Comparison of ENCODE assay signal across 12 mouse cellular contexts in the genomic region with DNA sequence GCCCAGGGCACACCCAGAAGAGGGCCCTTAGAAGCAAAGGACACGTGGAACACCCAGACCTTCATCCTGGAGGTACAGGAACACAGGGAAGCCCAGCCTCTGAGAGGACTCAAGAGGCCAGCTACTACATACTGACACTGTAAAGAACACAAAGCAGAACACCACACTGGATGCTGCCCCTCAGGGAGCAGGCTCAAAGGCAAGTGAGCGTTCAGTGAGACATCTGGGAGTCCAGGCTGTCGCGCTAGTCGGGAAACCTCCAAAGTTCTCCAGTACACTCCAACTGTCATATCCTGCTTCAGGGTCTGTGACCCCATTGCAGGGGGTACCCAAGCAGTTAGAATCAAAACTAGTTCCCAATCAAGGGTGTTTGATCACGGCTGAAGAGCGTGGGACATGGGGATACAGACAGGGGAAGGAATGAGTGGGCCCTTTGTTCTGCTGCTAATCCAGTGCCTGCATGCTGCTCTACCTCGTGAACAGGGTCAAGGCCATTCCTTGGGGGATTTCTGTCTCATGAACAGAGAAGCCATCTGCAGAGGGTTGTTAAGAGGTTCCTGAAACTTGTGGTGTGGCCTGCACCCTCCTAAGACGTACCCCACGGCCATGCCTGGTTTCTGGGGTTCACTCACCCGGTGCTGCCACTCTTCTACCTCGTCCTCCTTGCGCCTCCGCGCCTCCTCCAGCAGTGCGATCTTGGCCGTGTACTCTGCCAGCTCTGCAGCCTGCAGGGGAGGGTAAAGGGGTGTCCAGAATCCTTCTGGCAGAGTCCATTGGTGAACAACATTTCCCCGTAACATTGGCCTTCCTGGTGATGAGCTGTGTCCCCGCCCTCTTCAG. TPM values are rescaled to one million over a fixed set of nuclear protein-coding genes. Genes with fewer than 3 reads are reported as not detected.
DNase-seq lines count a peak whose midpoint lies in the region; ATAC-seq lines count a peak whose summit lies in the region.
"Had no signal": no experiment of that assay in that cellular context is flagged by ENCODE, and none has a peak within 500 bp of the region (broad histone marks: within the 10 kb centered on the region; RNA-seq: fewer than 3 reads in every experiment).

No protein-coding gene starts in this region.

- no peak overlapping the region for H3K27ac ChIP-seq in kidney, embryonic 16.5 days (ENCODE audit: low read length)
- H3K27ac ChIP-seq in forebrain, embryonic 12.5 days, result peak overlapping the region; percentile 15
- H3K27ac ChIP-seq in intestine, embryonic 15.5 days, result 0 out of 2 replicates have a peak overlapping the region, but pooled peaks have one; percentile 6
- H3K27ac ChIP-seq: liver, embryonic 12.5 days had no signal

- peaks cover 44% of the 10 kb centered on the region for H3K4me1 ChIP-seq in kidney, embryonic 16.5 days (ENCODE audit: insufficient read depth, low read length)
- peaks cover 69% of the 10 kb centered on the region for H3K4me1 ChIP-seq in forebrain, embryonic 12.5 days
- H3K4me1 ChIP-seq in intestine, embryonic 15.5 days (replicated peaks), result peaks cover 32% of the 10 kb centered on the region

- no peak overlapping the region for H3K4me2 ChIP-seq in kidney, embryonic 16.5 days (replicated peaks; ENCODE audit: low read depth, low read length)
- H3K4me2 ChIP-seq in forebrain, embryonic 12.5 days, result no peak overlapping the region
- no peak overlapping the region for H3K4me2 ChIP-seq in intestine, embryonic 15.5 days (replicated peaks)
- H3K4me2 ChIP-seq: liver, embryonic 12.5 days had no signal

- H3K27me3 ChIP-seq in kidney, embryonic 16.5 days (ENCODE audit: insufficient read depth, low read length), result no peaks in the 10 kb centered on the region
- no peaks in the 10 kb centered on the region for H3K27me3 ChIP-seq in forebrain, embryonic 12.5 days
- H3K27me3 ChIP-seq in intestine, embryonic 15.5 days (replicated peaks), result no peaks in the 10 kb centered on the region
- H3K27me3 ChIP-seq: liver, embryonic 12.5 days had no signal

- DNase-seq in kidney, adult 18-20 months, result peak; percentile 3
- DNase-seq in testis, postnatal 10 days (ENCODE audit: low spot score), result peak; percentile 43
- no peak for DNase-seq in testis, postnatal 14 days (ENCODE audit: low spot score)
- DNase-seq in layer of hippocampus, postnatal 25 days (ENCODE audit: extremely low spot score in 1 of 2, low spot score in 1 of 2), result no peak
- no peak for DNase-seq in embryo, embryonic 10.5 days (ENCODE audit: low spot score)
- DNase-seq: cerebellum, adult 18-20 months; spleen, adult 18-20 months; thymus, adult 18-20 months had no signal

- no peak overlapping the region for H3K9ac ChIP-seq in kidney, embryonic 16.5 days (replicated peaks; ENCODE audit: low read length)
- no peak overlapping the region for H3K9ac ChIP-seq in forebrain, embryonic 12.5 days
- H3K9ac ChIP-seq in intestine, embryonic 15.5 days, result no peak overlapping the region
- H3K9ac ChIP-seq: liver, embryonic 12.5 days had no signal

- H3K4me3 ChIP-seq in kidney, embryonic 16.5 days (ENCODE audit: low read length), result no peak overlapping the region
- no peak overlapping the region for H3K4me3 ChIP-seq in forebrain, embryonic 12.5 days (replicated peaks)
- H3K4me3 ChIP-seq in intestine, embryonic 15.5 days (replicated peaks), result no peak overlapping the region
- H3K4me3 ChIP-seq: liver, embryonic 12.5 days had no signal

- H3K9me3 ChIP-seq in kidney, embryonic 16.5 days (ENCODE audit: low read length), result no peaks in the 10 kb centered on the region
- no peaks in the 10 kb centered on the region for H3K9me3 ChIP-seq in forebrain, embryonic 12.5 days
- H3K9me3 ChIP-seq in intestine, embryonic 15.5 days, result no peaks in the 10 kb centered on the region
- H3K9me3 ChIP-seq: liver, embryonic 12.5 days had no signal

- WGBS in kidney, embryonic 16.5 days, result 90% methylated on average over 19 of the region's 19 CpGs
- WGBS in forebrain, embryonic 12.5 days, result 76% methylated on average over 19 of the region's 19 CpGs
- WGBS in intestine, embryonic 15.5 days, result 85% methylated on average over 19 of the region's 19 CpGs

- peaks cover 46% of the 10 kb centered on the region for H3K36me3 ChIP-seq in kidney, embryonic 16.5 days (ENCODE audit: insufficient read depth, low read length)
- H3K36me3 ChIP-seq in forebrain, embryonic 12.5 days (replicated peaks), result peaks cover 51% of the 10 kb centered on the region
- peaks cover 22% of the 10 kb centered on the region for H3K36me3 ChIP-seq in intestine, embryonic 15.5 days

- no peak for ATAC-seq in kidney, embryonic 16.5 days (ENCODE audit: low FRiP score, low TSS enrichment)
- peak; percentile 15 for ATAC-seq in forebrain, embryonic 12.5 days (ENCODE audit: low FRiP score)
- ATAC-seq in intestine, embryonic 15.5 days, result no peak
- ATAC-seq: liver, embryonic 12.5 days had no signal

RNA-seq across cellular contexts. Expression of gene Ezr, which starts 42.0 kb away (rescaled TPM):
- polyA plus RNA-seq in kidney, embryonic 16.5 days (2015; fragmentation: Nextera tagmentation; extraction: Ambion mirVana), result 240 and 248 TPM in 2 replicates
- 115 and 122 TPM in 2 replicates for polyA plus RNA-seq in forebrain, embryonic 12.5 days (2016; fragmentation: Nextera tagmentation; extraction: Ambion mirVana)
- polyA plus RNA-seq in intestine, embryonic 15.5 days (2015; fragmentation: Nextera tagmentation; extraction: Ambion mirVana), result 232 and 235 TPM in 2 replicates
- 10 to 100 TPM; 48.4 to 48.7 TPM for total RNA-seq in layer of hippocampus, postnatal 25 days (2021)

Comparison
In these comparisons a context has a peak if more than half of its experiments do, and no peak if none do; other contexts are left out.
1. DNase-seq: peak in kidney, adult 18-20 months (single experiment) and testis, postnatal 10 days (single experiment); none in testis, postnatal 14 days (single experiment), layer of hippocampus, postnatal 25 days (0 of 2) and embryo, embryonic 10.5 days (single experiment).